Mouse (Mus musculus): ENCODE measurements around the gene Tmem88. TPM values are rescaled to one million over a fixed set of nuclear protein-coding genes. Genes with fewer than 3 reads are reported as not detected.

The Tmem88 gene
- total and polyA plus RNA-seq, 3 experiments: 0.16 to 0.25 TPM; not detected in 1

DNA sequence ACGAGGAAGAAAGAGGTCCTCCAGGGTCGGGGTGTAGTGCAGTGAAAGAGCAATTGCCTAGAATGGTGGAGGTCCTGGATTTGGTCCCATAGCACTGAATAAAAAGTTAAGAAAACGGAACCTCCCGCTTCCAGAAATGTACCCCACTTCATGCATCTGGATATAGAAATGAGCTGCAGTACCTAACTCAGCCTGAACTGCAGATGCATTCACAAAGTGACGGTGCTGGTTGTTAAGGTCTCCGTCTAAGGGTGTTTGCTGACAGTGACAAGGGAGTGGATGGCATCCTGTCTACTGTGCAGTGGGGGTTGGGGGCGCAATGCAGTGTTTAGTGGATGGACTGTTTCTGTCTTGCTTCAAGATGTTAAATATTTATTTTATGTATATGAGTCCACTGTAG is 11.3 kb downstream of the Tmem88 start:
- Histone ChIP-seq H3K4me3 (replicated peaks in 1 of 3; ENCODE audit: low read depth in 2 of 3, low read length in 2 of 3, poor library complexity in 1 of 3) (no peak overlapping the region), H3K79me2 (replicated peaks; ENCODE audit: control insufficient read depth, extremely low read depth, insufficient read depth, poor library complexity, severe bottlenecking) (no peaks in the 10 kb centered on the region), H3K27me3 (replicated peaks) (no peaks in the 10 kb centered on the region), H3K27ac (ENCODE audit: insufficient read depth, low read depth) (no peak overlapping the region), H3K9ac (ENCODE audit: insufficient read depth, low read depth) (no peak overlapping the region), H3K9me3 (replicated peaks; ENCODE audit: low read length) (no peaks in the 10 kb centered on the region), H3K36me3 (replicated peaks in 1 of 2; ENCODE audit: control insufficient read depth in 1 of 2, insufficient read depth in 1 of 2, low read length in 1 of 2) (peaks cover 4 to 49% of the 10 kb centered on the region in 2 experiments), H3K4me1 (ENCODE audit: control insufficient read depth in 1 of 2, insufficient read depth in 2 of 2) (no peaks in the 10 kb centered on the region), H3K4me2 (ENCODE audit: insufficient read depth, low read depth, poor library complexity, severe bottlenecking) (no peak overlapping the region)
- no peak for TF ChIP-seq CHD1 (IDR thresholded peaks at IDR 0.05; ENCODE audit: low read depth, low read length)
- no peak for TF ChIP-seq SMC3 (IDR thresholded peaks at IDR 0.05; ENCODE audit: low read depth, low read length)
- no peak for DNase-seq (ENCODE audit: extremely low read depth)
- dilution Hi-C loops (cut with MboI; ENCODE audit: extremely low pct_ligation_motif_present, extremely low pct_unique_long_range_greater_than_20kb, low sequenced_read_pairs): no loop called here
- in situ Hi-C loops (cut with MboI; ENCODE audit: low pct_ligation_motif_present, low pct_unique_long_range_greater_than_20kb, low sequenced_read_pairs): no loop called here

DNA sequence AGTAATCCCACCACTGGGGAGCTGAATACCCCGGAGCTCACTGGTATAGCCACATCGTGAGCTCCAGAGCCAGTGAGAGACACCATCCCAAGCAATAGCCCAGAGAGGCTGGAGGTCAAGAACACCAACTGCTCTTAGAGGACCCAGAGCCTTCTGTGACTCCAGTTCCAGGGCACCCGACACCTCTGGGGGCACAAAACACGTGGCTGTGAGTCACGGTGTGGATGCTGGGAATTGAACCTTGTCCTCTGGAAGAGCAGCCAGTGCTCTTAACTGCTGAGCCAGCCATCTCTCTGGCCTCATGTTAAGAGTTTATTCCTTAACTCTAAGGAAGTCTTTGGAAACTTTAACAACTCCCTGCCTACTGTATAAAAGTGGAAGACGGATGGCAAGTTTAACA is 13.1 kb downstream of the Tmem88 start:
- Histone ChIP-seq H3K4me1 (ENCODE audit: control insufficient read depth in 1 of 2, insufficient read depth in 2 of 2) (peaks cover 0 to 2% of the 10 kb centered on the region in 2 experiments; a peak in 1 of 4 replicates), H3K27me3 (replicated peaks) (no peaks in the 10 kb centered on the region), H3K36me3 (replicated peaks in 1 of 2; ENCODE audit: control insufficient read depth in 1 of 2, insufficient read depth in 1 of 2, low read length in 1 of 2) (peaks cover 4 to 57% of the 10 kb centered on the region in 2 experiments), H3K9me3 (replicated peaks; ENCODE audit: low read length) (no peaks in the 10 kb centered on the region), H3K79me2 (replicated peaks; ENCODE audit: control insufficient read depth, extremely low read depth, insufficient read depth, poor library complexity, severe bottlenecking) (no peaks in the 10 kb centered on the region), H3K27ac (ENCODE audit: insufficient read depth, low read depth) (no peak overlapping the region), H3K9ac (ENCODE audit: insufficient read depth, low read depth) (no peak overlapping the region), H3K4me2 (ENCODE audit: insufficient read depth, low read depth, poor library complexity, severe bottlenecking) (no peak overlapping the region), H3K4me3 (replicated peaks in 1 of 3; ENCODE audit: low read depth in 2 of 3, low read length in 2 of 3, poor library complexity in 1 of 3) (no peak overlapping the region)
- DNase-seq (ENCODE audit: extremely low read depth): no peak
- dilution Hi-C loops (cut with MboI; ENCODE audit: extremely low pct_ligation_motif_present, extremely low pct_unique_long_range_greater_than_20kb, low sequenced_read_pairs): no loop called here
- in situ Hi-C loops (cut with MboI; ENCODE audit: low pct_ligation_motif_present, low pct_unique_long_range_greater_than_20kb, low sequenced_read_pairs): no loop called here
- TF ChIP-seq USF2 (conservative IDR thresholded peaks at IDR 0.05; ENCODE audit: low read depth, low read length): no peak
- no peak for TF ChIP-seq USF1 (IDR thresholded peaks at IDR 0.05; ENCODE audit: low read depth, low read length)
- no peak for TF ChIP-seq RCOR1 (conservative IDR thresholded peaks at IDR 0.05; ENCODE audit: low read depth, low read length)
- TF ChIP-seq MAFK (IDR thresholded peaks at IDR 0.05; ENCODE audit: insufficient replicate concordance, low read length): no peak
- TF ChIP-seq SMC3 (IDR thresholded peaks at IDR 0.05; ENCODE audit: low read depth, low read length): no peak
- TF ChIP-seq RAD21 (IDR thresholded peaks at IDR 0.05; ENCODE audit: low read depth, low read length): no peak
- TF ChIP-seq CTCF (conservative IDR thresholded peaks at IDR 0.05 in 1 of 2, IDR thresholded peaks at IDR 0.05 in 1 of 2; ENCODE audit: low read depth in 2 of 2, low read length in 2 of 2): no peak
- no peak for TF ChIP-seq EP300 (IDR thresholded peaks at IDR 0.05; ENCODE audit: low read length)
- TF ChIP-seq CHD1 (IDR thresholded peaks at IDR 0.05; ENCODE audit: low read depth, low read length): no peak
- TF ChIP-seq ZNF384 (IDR thresholded peaks at IDR 0.05; ENCODE audit: low read depth, low read length): no peak
- TF ChIP-seq NELFE (IDR thresholded peaks at IDR 0.05; ENCODE audit: low read depth, low read length): no peak
- no peak for TF ChIP-seq TCF12 (IDR thresholded peaks at IDR 0.05; ENCODE audit: low read depth, low read length)
- no peak for TF ChIP-seq JUN (IDR thresholded peaks at IDR 0.05; ENCODE audit: insufficient read depth, low read depth, low read length)
- TF ChIP-seq ZMIZ1 (IDR thresholded peaks at IDR 0.05; ENCODE audit: low read depth, low read length): no peak
- no peak for TF ChIP-seq BHLHE40 (IDR thresholded peaks at IDR 0.05; ENCODE audit: low read depth, low read length)
- no peak for TF ChIP-seq GABPA (IDR thresholded peaks at IDR 0.05; ENCODE audit: insufficient replicate concordance, low read depth, low read length)
- TF ChIP-seq NRF1 (IDR thresholded peaks at IDR 0.05; ENCODE audit: low read depth, low read length): no peak
- TF ChIP-seq POLR2A (IDR thresholded peaks at IDR 0.05; ENCODE audit: low read depth, low read length): no peak

Data from CH12.LX (cell line).